Mouse (Mus musculus): Measurements from ENCODE around the gene Icam1. TPM values are rescaled to one million over a fixed set of nuclear protein-coding genes. Genes with fewer than 3 reads are reported as not detected.
A peak's percentile ranks its signal among the peaks of the same experiment; 100 is the strongest.

The Icam1 gene
- polyA plus RNA-seq, 1 experiment from 2014 or later: 5.8 TPM

DNA sequence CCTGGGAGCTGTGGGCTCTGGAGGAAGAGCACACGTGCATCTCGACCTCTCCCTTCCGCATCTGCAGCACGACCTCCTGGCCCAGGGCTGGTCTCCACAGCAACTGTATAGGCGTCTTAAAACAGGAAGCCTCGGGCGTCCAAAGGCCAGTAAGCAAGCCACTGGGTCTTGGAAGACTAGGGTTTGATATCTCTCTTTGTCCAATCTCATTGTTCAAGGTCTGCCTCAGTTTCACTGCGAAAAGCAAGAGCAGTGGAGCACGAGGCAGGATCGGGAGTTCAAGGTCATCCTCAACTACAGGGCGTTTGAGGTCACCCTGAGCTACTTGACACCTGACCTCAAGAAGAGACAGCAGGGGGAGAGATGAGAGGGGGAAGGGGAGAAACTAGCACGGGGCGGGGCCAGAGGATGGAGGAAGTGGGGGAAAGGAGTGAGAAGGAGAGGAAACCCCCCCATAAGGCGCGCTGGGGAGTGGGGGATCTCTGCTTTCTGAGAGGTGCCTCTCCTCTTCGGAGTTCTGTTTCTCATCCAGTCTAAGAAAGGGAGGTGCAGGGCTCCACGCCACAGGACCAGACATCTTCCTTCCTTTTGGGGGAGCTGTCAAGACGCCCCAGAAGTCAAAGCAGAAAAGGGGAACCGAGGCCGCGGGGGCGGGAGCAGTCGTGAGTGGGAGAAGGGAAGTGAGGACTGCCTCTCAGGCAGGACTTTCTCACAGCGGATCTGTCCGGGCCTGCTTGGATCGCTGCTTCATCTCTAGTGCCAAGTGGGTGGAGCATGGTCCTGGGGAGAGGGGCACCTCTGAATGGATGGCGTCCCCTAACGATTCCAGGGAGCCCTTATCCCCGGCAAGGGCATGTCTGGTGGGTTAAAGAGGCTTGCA is 854 bp upstream of the Icam1 start:
- H3K9ac ChIP-seq: no peak overlapping the region
- no peak overlapping the region for H3K27ac ChIP-seq
- H3K9me3 ChIP-seq: no peaks in the 10 kb centered on the region
- H3K36me3 ChIP-seq: no peaks in the 10 kb centered on the region
- 2% methylated on average over 26 of the region's 29 CpGs for WGBS
- H3K4me1 ChIP-seq: peaks cover 14% of the 10 kb centered on the region; the same call in 1 of the 2 replicates
- peaks cover 62% of the 10 kb centered on the region for H3K27me3 ChIP-seq (replicated peaks)
- H3K4me2 ChIP-seq (replicated peaks): peak overlapping the region; percentile 45
- H3K4me3 ChIP-seq: no peak overlapping the region; the same call in 1 of the 2 replicates
- ATAC-seq (ENCODE audit: low FRiP score, low read depth): no peak

DNA sequence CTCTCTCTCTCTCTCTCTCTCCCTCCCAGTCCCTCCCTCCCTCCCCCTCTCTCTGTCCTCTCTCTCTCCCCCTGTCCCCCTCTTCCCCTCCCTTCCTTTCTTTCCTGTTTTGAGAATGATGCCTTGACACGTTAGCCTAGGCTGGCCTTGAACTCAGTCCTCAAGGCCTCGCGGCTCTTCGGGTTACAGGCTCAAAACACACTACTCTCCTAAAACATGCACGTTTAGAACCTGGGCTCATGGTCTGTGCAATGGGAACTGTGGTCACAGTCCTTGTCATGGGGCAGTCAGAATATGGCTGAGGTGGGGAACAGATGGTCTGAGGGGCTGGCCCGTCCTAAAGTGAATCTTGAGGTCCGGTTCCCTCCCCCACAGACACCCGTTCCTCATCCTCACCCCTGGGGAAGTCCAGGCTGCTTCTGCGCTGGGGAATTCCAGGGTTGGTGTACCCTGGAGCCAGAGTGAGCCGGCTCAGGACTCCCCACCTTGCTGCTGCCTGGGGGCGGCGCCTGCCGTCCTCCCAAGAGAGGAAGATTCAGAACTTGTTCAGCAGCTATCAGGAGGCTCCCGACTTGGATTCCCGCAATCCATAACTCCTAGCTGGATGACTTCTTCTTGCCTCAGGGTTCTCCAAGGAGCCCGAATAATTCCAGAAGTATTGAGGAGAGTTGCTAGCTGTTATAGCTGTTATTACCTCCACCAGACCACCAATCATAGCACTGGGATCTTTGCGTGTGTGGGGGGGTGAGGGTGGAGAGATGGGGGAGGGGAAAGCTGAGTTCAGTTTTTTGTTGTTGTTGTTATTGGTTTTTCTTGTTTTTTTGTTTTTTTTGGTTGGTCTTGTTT is 769 bp downstream of the Icam1 start:
- Histone ChIP-seq H3K27me3 (replicated peaks) (peaks cover 62% of the 10 kb centered on the region), H3K9me3 (no peaks in the 10 kb centered on the region), H3K4me2 (replicated peaks) (peak overlapping the region; percentile 45), H3K27ac (no peak overlapping the region), H3K4me1 (peaks cover 14% of the 10 kb centered on the region; the same call in 1 of the 2 replicates), H3K9ac (no peak overlapping the region), H3K4me3 (0 out of 2 replicates have a peak overlapping the region, but pooled peaks have one; percentile 9), H3K36me3 (no peaks in the 10 kb centered on the region)
- 5% methylated on average over 17 of the region's 17 CpGs for WGBS
- ATAC-seq (ENCODE audit: low FRiP score, low read depth): no peak

DNA sequence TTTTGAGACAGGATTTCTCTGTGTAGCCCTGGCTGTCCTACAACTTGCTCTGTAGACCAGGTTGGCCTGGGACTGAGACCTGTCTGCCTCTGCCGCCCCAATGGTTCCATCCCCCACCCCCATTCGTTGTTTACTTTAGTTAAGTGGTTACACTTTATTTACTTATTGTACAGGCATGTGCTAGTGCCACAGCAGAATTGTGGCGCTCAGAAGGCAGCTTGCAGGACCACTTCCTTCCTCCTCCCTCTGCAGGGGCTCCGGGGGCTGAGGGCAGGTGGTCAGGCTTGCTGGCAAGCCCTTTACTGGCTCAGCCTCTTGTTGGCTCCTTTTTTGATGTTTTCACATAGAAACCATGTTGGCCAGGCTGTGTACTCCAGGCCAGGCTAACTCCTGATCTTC is 1.4 kb downstream of the Icam1 start:
- H3K4me2 ChIP-seq (replicated peaks): no peak overlapping the region
- H3K9me3 ChIP-seq: no peaks in the 10 kb centered on the region
- 38% methylated on average over 4 of the region's 4 CpGs for WGBS
- H3K9ac ChIP-seq: no peak overlapping the region
- ATAC-seq (ENCODE audit: low FRiP score, low read depth): no peak
- no peak overlapping the region for H3K27ac ChIP-seq
- H3K4me3 ChIP-seq: no peak overlapping the region
- peaks cover 14% of the 10 kb centered on the region; the same call in 1 of the 2 replicates for H3K4me1 ChIP-seq
- no peaks in the 10 kb centered on the region for H3K36me3 ChIP-seq
- H3K27me3 ChIP-seq (replicated peaks): peaks cover 60% of the 10 kb centered on the region

DNA sequence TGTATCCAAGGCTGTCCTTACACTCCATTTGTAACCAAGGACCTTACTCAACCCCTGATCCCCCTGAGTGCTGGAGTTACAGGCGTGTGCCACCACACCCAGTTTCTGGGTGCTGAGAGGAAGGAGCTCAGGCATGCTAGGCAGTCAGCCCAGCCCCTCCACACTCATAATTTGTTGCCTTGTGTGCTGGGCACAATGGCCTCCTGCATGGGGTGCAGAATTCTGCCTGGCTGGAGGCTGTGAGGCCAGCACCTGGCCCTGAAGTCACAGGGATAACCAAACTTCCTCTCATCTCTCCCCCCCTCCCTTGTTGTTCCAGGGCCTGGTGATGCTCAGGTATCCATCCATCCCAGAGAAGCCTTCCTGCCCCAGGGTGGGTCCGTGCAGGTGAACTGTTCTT is 2.8 kb downstream of the Icam1 start:
- Histone ChIP-seq H3K27me3 (replicated peaks) (peaks cover 52% of the 10 kb centered on the region), H3K36me3 (no peaks in the 10 kb centered on the region), H3K4me3 (no peak overlapping the region), H3K9me3 (no peaks in the 10 kb centered on the region), H3K4me2 (replicated peaks) (no peak overlapping the region), H3K27ac (no peak overlapping the region), H3K4me1 (peaks cover 14% of the 10 kb centered on the region; the same call in 1 of the 2 replicates), H3K9ac (no peak overlapping the region)
- ATAC-seq (ENCODE audit: low FRiP score, low read depth): no peak
- WGBS: 76% methylated on average over 2 of the region's 2 CpGs

DNA sequence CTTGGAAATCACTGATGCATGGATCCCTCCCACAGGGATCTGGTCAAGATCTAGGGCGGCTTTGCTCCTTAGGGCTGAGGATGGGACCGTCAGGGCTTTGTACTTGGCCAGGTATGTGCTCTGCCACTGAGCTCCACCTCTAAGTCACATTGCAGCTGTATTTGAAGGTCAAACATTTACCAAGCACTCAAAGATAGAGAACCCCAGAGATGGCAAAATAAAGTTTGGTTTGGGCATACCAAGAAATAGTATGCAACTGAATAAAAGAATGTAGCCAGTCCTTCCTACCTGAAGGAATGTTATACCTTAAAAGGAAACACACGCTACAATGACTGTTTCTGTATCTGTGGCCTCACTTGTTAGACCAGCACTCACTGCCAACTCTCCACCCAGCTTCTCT is 5.6 kb downstream of the Icam1 start:
- ATAC-seq (ENCODE audit: low FRiP score, low read depth): no peak
- Histone ChIP-seq H3K27me3 (replicated peaks) (peaks cover 27% of the 10 kb centered on the region), H3K9ac (no peak overlapping the region), H3K27ac (no peak overlapping the region), H3K4me3 (no peak overlapping the region), H3K9me3 (no peaks in the 10 kb centered on the region), H3K4me1 (no peaks in the 10 kb centered on the region; the same call in 1 of the 2 replicates), H3K4me2 (replicated peaks) (no peak overlapping the region), H3K36me3 (no peaks in the 10 kb centered on the region)
- WGBS: 76% methylated on average over 3 of the region's 3 CpGs

DNA sequence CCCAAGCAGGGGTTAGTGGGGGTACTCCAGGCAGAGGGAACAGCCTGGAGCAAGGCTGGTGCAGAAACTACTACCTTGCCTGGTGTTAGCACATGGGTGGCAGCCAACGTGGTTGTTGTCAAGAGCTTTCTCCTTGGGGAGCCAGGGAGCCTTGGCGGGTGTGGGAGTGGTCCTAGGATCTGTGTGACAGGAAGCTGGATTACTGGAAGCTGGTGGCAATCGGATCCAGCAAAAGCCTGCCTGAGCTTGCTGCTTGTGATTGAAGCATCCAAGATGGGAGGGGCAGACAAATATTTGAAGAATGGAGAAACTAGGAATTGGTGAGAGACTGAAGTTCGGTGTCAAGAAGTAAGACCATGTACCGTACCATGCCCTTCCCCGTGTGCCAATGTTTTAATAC is 6.5 kb downstream of the Icam1 start:
- no peaks in the 10 kb centered on the region for H3K9me3 ChIP-seq
- H3K4me3 ChIP-seq: no peak overlapping the region
- 66% methylated on average over 6 of the region's 6 CpGs for WGBS
- no peak overlapping the region for H3K27ac ChIP-seq
- no peaks in the 10 kb centered on the region for H3K4me1 ChIP-seq
- ATAC-seq (ENCODE audit: low FRiP score, low read depth): no peak
- no peaks in the 10 kb centered on the region for H3K36me3 ChIP-seq
- no peak overlapping the region for H3K4me2 ChIP-seq (replicated peaks)
- H3K27me3 ChIP-seq (replicated peaks): peaks cover 22% of the 10 kb centered on the region
- no peak overlapping the region for H3K9ac ChIP-seq

DNA sequence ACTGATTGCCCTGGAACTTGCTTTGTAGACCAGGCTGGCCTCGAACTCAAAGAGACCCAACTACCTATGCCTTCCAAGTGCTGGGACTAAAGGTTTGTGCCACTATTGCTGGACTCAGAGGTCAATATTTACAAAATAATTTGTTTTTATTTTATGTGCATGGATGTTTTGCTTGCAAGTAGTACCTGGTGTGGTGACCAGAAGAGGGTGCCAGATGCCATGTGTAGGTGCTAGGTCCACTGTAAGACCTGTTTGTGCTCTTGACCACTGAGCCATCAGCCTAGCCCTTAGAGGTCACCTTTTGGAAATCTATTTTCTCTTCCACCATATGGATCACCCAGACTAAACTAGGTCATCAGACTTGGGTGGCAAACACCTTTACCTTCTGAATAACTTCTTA is 6.9 kb downstream of the Icam1 start:
- Histone ChIP-seq H3K36me3 (no peaks in the 10 kb centered on the region), H3K9ac (no peak overlapping the region), H3K4me2 (replicated peaks) (no peak overlapping the region), H3K9me3 (no peaks in the 10 kb centered on the region), H3K4me1 (0 out of 2 replicates have a peak, but pooled peaks cover under 1% of the 10 kb centered on the region), H3K4me3 (no peak overlapping the region), H3K27ac (no peak overlapping the region), H3K27me3 (replicated peaks) (peaks cover 18% of the 10 kb centered on the region)
- no peak for ATAC-seq (ENCODE audit: low FRiP score, low read depth)
- 85% methylated on average over 1 of the region's 1 CpGs for WGBS

DNA sequence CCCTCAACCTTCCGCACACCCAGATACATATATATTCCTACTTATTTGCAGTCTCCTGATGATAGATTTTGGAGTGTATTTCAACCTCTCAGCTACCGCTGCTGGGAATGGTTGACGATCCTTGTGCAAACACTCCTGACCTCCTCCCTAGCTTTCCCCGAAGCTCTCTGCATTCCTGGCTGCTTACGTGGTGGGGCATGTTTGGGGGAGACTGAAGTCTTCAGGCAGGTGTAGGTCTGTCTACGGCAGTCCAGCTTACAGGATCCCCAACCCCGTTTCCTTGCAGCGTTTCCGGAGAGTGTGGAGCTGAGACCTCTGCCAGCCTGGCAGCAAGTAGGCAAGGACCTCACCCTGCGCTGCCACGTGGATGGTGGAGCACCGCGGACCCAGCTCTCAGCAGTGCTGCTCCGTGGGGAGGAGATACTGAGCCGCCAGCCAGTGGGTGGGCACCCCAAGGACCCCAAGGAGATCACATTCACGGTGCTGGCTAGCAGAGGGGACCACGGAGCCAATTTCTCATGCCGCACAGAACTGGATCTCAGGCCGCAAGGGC is 9.5 kb downstream of the Icam1 start:
- no peaks in the 10 kb centered on the region for H3K9me3 ChIP-seq
- H3K4me3 ChIP-seq: no peak overlapping the region
- H3K4me1 ChIP-seq: peaks cover 16% of the 10 kb centered on the region; the same call in 1 of the 2 replicates
- H3K9ac ChIP-seq: no peak overlapping the region
- no peak overlapping the region for H3K4me2 ChIP-seq (replicated peaks)
- WGBS: 74% methylated on average over 19 of the region's 19 CpGs
- H3K27ac ChIP-seq: no peak overlapping the region
- H3K36me3 ChIP-seq: no peaks in the 10 kb centered on the region
- ATAC-seq (ENCODE audit: low FRiP score, low read depth): no peak
- H3K27me3 ChIP-seq (replicated peaks): peaks cover 27% of the 10 kb centered on the region

DNA sequence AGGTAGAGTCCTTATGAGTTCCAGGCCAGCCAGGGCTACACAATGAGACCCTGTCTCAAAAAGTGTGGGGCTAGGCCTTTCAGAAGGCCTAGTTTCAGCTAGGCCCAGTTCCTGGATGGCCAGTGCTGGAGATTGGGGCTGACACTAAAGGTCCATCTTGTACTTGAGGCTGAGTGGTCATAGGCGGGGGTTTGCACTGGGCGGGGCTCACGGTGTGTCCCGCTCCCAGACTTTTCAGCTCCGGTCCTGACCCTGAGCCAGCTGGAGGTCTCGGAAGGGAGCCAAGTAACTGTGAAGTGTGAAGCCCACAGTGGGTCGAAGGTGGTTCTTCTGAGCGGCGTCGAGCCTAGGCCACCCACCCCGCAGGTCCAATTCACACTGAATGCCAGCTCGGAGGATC is 11.1 kb downstream of the Icam1 start:
- Histone ChIP-seq H3K9me3 (no peaks in the 10 kb centered on the region), H3K27me3 (replicated peaks) (peaks cover 41% of the 10 kb centered on the region), H3K4me3 (no peak overlapping the region), H3K4me2 (replicated peaks) (no peak overlapping the region), H3K9ac (no peak overlapping the region), H3K4me1 (peaks cover 30% of the 10 kb centered on the region), H3K36me3 (no peaks in the 10 kb centered on the region), H3K27ac (no peak overlapping the region)
- ATAC-seq (ENCODE audit: low FRiP score, low read depth): no peak
- 81% methylated on average over 12 of the region's 12 CpGs for WGBS

DNA sequence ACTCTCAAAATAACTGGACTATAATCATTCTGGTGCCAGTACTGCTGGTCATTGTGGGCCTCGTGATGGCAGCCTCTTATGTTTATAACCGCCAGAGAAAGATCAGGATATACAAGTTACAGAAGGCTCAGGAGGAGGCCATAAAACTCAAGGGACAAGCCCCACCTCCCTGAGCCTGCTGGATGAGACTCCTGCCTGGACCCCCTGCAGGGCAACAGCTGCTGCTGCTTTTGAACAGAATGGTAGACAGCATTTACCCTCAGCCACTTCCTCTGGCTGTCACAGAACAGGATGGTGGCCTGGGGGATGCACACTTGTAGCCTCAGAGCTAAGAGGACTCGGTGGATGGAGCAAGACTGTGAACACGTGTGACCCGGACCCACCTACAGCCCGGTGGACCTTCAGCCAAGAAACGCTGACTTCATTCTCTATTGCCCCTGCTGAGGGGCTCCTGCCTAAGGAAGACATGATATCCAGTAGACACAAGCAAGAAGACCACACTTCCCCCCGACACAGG is 12.0 kb downstream of the Icam1 start:
- WGBS: 34% methylated on average over 8 of the region's 8 CpGs
- ATAC-seq (ENCODE audit: low FRiP score, low read depth): no peak

DNA sequence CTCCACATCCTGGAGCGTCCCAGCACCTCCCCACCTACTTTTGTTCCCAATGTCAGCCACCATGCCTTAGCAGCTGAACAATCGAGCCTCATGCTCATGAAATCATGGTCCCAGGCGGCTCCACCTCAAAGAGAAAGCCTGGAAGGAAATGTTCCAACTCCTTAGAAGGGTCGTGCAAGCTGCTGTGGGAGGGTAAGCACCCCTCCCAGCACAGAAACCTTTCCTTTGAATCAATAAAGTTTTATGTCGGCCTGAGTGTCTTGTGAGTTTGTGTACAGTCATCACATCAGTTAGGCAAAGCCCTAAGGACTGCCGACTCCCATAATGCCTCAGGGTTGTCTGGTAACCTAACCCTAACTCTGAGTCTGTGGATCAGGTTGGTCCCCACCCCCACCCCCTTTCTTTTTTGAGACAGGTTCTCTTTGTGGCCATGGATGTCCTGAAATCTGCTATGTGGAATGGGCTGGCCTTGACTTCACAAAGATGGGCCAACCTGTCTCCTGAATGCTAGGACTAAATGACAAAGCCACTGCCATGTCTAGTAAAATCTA is 12.8 kb downstream of the Icam1 start:
- WGBS: 59% methylated on average over 6 of the region's 6 CpGs
- Histone ChIP-seq H3K4me1 (peaks cover 48% of the 10 kb centered on the region), H3K27ac (no peak overlapping the region), H3K9ac (no peak overlapping the region), H3K4me3 (no peak overlapping the region), H3K9me3 (no peaks in the 10 kb centered on the region), H3K36me3 (no peaks in the 10 kb centered on the region), H3K27me3 (replicated peaks) (peaks cover 58% of the 10 kb centered on the region), H3K4me2 (replicated peaks) (no peak overlapping the region)
- no peak for ATAC-seq (ENCODE audit: low FRiP score, low read depth)

More for the DNA sequence above, 12.0 kb downstream of the Icam1 start:
- Histone ChIP-seq H3K4me1 (peaks cover 40% of the 10 kb centered on the region), H3K9ac (no peak overlapping the region), H3K4me3 (no peak overlapping the region), H3K36me3 (no peaks in the 10 kb centered on the region), H3K4me2 (replicated peaks) (no peak overlapping the region), H3K27me3 (replicated peaks) (peaks cover 50% of the 10 kb centered on the region), H3K27ac (no peak overlapping the region), H3K9me3 (no peaks in the 10 kb centered on the region)

All from neural tube, embryonic 12.5 days (tissue).